Mouse (Mus musculus): ENCODE results near the gene Tgif1. TPM values are rescaled to one million over a fixed set of nuclear protein-coding genes. Genes with fewer than 3 reads are reported as not detected.

The Tgif1 gene
- polyA plus RNA-seq, 1 experiment from 2014 or later = 213 TPM

DNA sequence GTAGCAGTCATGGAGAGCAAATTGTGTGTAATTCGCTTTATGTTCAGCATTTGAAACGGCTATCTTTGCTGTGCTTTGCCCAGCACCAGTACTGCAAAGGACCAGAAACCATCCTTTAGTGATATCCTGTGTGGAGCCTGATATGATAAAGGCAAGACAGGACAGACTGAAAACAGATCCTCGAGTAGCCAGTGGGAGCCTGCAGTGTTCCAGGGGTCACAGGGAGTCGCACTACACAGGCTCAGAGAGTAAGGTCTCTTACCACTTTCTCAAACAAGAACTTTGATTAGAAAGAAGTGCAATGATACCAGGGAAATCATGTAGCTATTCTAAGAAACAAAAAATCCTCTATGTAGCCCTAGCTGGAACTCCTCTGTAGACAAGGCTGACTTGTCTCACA is 58.1 kb downstream of the Tgif1 start:
- no peaks in the 10 kb centered on the region for H3K27me3 ChIP-seq
- CTCF ChIA-PET = interaction anchor here (1.0 to 2.4 kb wide), 5 partner anchors 9 to 58 kb away, joined by 3 to 5 read pairs (median 3); no protein-coding TSS in a partner anchor
- POLR2A ChIA-PET = interaction anchor here (0.6 to 1.3 kb wide), 2 partner anchors 54 to 57 kb away, joined by 3 read pairs; no protein-coding TSS in a partner anchor
- in situ Hi-C loops (cut with MboI; ENCODE audit: low pct_unique_long_range_greater_than_20kb) = loop anchor here (5.0 kb wide), 1 partner anchor 42 kb away; no protein-coding TSS in a partner anchor
- DNase-seq (ENCODE audit: low read depth, low spot score) (no peak), ATAC-seq (no peak)
- no peak for TF ChIP-seq CTCF (IDR thresholded peaks at IDR 0.05)

DNA sequence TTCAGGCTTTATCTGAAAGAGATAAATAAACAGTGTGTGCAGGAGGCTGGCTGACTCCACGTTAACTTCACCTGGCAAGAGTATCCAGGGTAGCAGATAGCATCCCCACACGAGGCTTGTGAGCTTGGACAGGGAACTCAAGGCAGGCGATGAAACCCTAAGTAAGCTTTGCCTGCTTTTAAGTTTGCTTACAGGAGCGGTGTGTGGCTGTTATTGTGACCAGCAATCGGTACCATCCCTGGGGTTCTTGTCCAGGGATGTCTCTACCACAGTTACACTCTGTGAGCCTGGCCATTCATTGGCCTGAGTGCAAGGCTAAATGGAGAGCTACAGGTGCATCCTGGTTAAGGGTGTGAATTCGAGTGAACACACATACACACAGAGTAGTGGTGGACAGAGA is 58.6 kb downstream of the Tgif1 start:
- H3K27me3 ChIP-seq = no peaks in the 10 kb centered on the region
- ChIA-PET CTCF (interaction anchor here (1.0 to 2.4 kb wide), 6 partner anchors 8 to 57 kb away, joined by 3 to 5 read pairs (median 3); no protein-coding TSS in a partner anchor), POLR2A (interaction anchor here (1.2 to 1.3 kb wide), 2 partner anchors 56 to 57 kb away, joined by 3 read pairs; no protein-coding TSS in a partner anchor)
- DNase-seq (ENCODE audit: low read depth, low spot score) (no peak), ATAC-seq (no peak)
- TF ChIP-seq CTCF (IDR thresholded peaks at IDR 0.05) = no peak
- in situ Hi-C loops (cut with MboI; ENCODE audit: low pct_unique_long_range_greater_than_20kb) = loop anchor here (5.0 kb wide), 1 partner anchor 43 kb away; no protein-coding TSS in a partner anchor

DNA sequence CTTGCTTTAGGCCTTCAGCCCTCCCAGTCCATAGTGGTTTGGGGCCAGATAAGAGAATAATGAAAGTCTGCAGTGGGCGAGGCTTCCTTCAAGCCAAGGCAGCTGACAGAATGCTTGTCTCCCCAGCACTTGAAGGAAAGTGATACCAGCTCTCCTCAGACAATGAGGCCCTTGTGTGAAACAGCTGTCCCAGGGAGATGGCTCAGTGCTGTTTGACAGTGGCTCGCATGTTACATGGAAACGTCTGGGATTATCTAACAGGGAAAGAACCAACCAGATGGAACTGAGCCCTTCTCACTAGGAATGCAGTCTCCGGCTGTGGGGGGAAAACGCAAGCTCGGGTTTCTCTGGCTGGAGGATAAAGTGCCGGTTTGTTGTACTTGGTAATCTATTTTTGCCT is 59.1 kb downstream of the Tgif1 start:
- CTCF ChIA-PET = interaction anchor here (1.0 to 2.4 kb wide), 7 partner anchors 11 to 87 kb away, joined by 3 to 5 read pairs (median 3); no protein-coding TSS in a partner anchor

More for the DNA sequence above, 59.1 kb downstream of the Tgif1 start:
- in situ Hi-C loops (cut with MboI; ENCODE audit: low pct_unique_long_range_greater_than_20kb) = no loop called here
- DNase-seq (ENCODE audit: low read depth, low spot score) (peak; percentile 92), ATAC-seq (peak; percentile 88)
- no peak for TF ChIP-seq CTCF (IDR thresholded peaks at IDR 0.05)
- no peaks in the 10 kb centered on the region for H3K27me3 ChIP-seq
- POLR2A ChIA-PET = interaction anchor here (0.6 to 1.3 kb wide), 3 partner anchors 33 to 58 kb away, joined by 3 read pairs; no protein-coding TSS in a partner anchor

Other genes with a start within 250 kb of the Tgif1 start
- gene Myom1, start 149.1 kb upstream of the Tgif1 start, polyA plus RNA-seq (2021) = 2.8 TPM
- 867 TPM for gene Myl12a, start 149.3 kb upstream of the Tgif1 start, polyA plus RNA-seq (2021)

All from Patski (cell line).